18 mouse cellular contexts compared by ENCODE assay signal in genomic region chr9:88120536-88120935, GRCm38 (mm10).
A peak's percentile ranks its signal among the peaks of the same experiment; 100 is the strongest.
DNase-seq lines count a peak whose midpoint lies in the region; ATAC-seq and TF ChIP-seq lines count a peak whose summit lies in the region.
"Had no signal": no experiment of that assay in that cellular context is flagged by ENCODE, and none has a peak within 500 bp of the region (broad histone marks: within the 10 kb centered on the region; RNA-seq: fewer than 3 reads in every experiment).

No protein-coding gene starts in this region.

- no peak overlapping the region for H3K4me3 ChIP-seq in forebrain, embryonic 14.5 days (ENCODE audit: low read depth, low read length)
- H3K4me3 ChIP-seq in forebrain, embryonic 12.5 days (replicated peaks) = no peak overlapping the region
- no peak overlapping the region for H3K4me3 ChIP-seq in forebrain, postnatal 0 days (ENCODE audit: low read depth, low read length)
- H3K4me3 ChIP-seq: heart, embryonic 12.5 days; heart, embryonic 15.5 days; hindbrain, embryonic 10.5 days had no signal

- 85% methylated on average over 5 of the region's 5 CpGs for WGBS in forebrain, embryonic 14.5 days
- WGBS in forebrain, embryonic 12.5 days = 91% methylated on average over 5 of the region's 5 CpGs
- 52% methylated on average over 5 of the region's 5 CpGs for WGBS in forebrain, postnatal 0 days

- no peak for TF ChIP-seq CTCF in forebrain, postnatal 0 days (IDR thresholded peaks at IDR 0.05; ENCODE audit: low read depth)

- ATAC-seq in forebrain, embryonic 14.5 days = peak; percentile 23; the same call in 1 of the 2 replicates
- no peak for ATAC-seq in forebrain, embryonic 12.5 days (ENCODE audit: low FRiP score)
- peak; percentile 76 for ATAC-seq in forebrain, postnatal 0 days
- ATAC-seq: intestine, postnatal 0 days; Patski had no signal

- no peak overlapping the region for H3K4me2 ChIP-seq in forebrain, embryonic 14.5 days (ENCODE audit: low read length)
- H3K4me2 ChIP-seq in forebrain, embryonic 12.5 days = no peak overlapping the region
- no peak overlapping the region for H3K4me2 ChIP-seq in forebrain, postnatal 0 days (ENCODE audit: low read depth)
- H3K4me2 ChIP-seq: heart, embryonic 12.5 days; heart, embryonic 15.5 days; hindbrain, embryonic 14.5 days had no signal

- no peaks in the 10 kb centered on the region for H3K4me1 ChIP-seq in forebrain, embryonic 14.5 days (ENCODE audit: control insufficient read depth, insufficient read depth, low read length)
- H3K4me1 ChIP-seq in forebrain, embryonic 12.5 days = no peaks in the 10 kb centered on the region
- no peaks in the 10 kb centered on the region for H3K4me1 ChIP-seq in forebrain, postnatal 0 days (ENCODE audit: insufficient read depth)
- H3K4me1 ChIP-seq: heart, embryonic 12.5 days; heart, embryonic 15.5 days; hindbrain, embryonic 10.5 days had no signal

- DNase-seq in adrenal gland, postnatal 10 days = peak; percentile 7
- no peak for DNase-seq in adrenal gland, postnatal 25 days
- no peak for DNase-seq in forebrain, embryonic 14.5 days (ENCODE audit: low spot score)
- peak; percentile 11 for DNase-seq in Muller cell, postnatal 12 days (ENCODE audit: inconsistent ontology term)
- DNase-seq in forebrain, postnatal 0 days = peak; percentile 45
- DNase-seq in thymus, adult 18-20 months = no peak
- DNase-seq: adrenal gland, adult 2 months; gastrocnemius, postnatal 25 days; heart, adult 18-20 months; heart, postnatal 36 days; kidney, adult 2 months had no signal

- H3K27ac ChIP-seq in forebrain, embryonic 14.5 days (ENCODE audit: low read depth, low read length) = no peak overlapping the region
- no peak overlapping the region for H3K27ac ChIP-seq in forebrain, embryonic 12.5 days
- H3K27ac ChIP-seq in forebrain, postnatal 0 days (ENCODE audit: low read depth, low read length) = no peak overlapping the region
- H3K27ac ChIP-seq: heart, embryonic 15.5 days; hindbrain, embryonic 14.5 days had no signal

- H3K27me3 ChIP-seq in forebrain, embryonic 14.5 days (replicated peaks; ENCODE audit: control insufficient read depth, insufficient read depth, low read length) = no peaks in the 10 kb centered on the region
- H3K27me3 ChIP-seq in forebrain, embryonic 12.5 days = no peaks in the 10 kb centered on the region
- H3K27me3 ChIP-seq in forebrain, postnatal 0 days (ENCODE audit: insufficient read depth, low read length) = no peaks in the 10 kb centered on the region
- H3K27me3 ChIP-seq: heart, embryonic 15.5 days; Patski had no signal

- H3K36me3 ChIP-seq in forebrain, embryonic 14.5 days (ENCODE audit: control insufficient read depth, insufficient read depth, low read length) = no peaks in the 10 kb centered on the region
- no peaks in the 10 kb centered on the region for H3K36me3 ChIP-seq in forebrain, embryonic 12.5 days (replicated peaks)
- H3K36me3 ChIP-seq in forebrain, postnatal 0 days (ENCODE audit: insufficient read depth) = no peaks in the 10 kb centered on the region
- H3K36me3 ChIP-seq: heart, embryonic 12.5 days; heart, embryonic 15.5 days; hindbrain, embryonic 10.5 days had no signal

- no peaks in the 10 kb centered on the region for H3K9me3 ChIP-seq in forebrain, embryonic 14.5 days (replicated peaks; ENCODE audit: control insufficient read depth, low read length)
- H3K9me3 ChIP-seq in forebrain, embryonic 12.5 days = no peaks in the 10 kb centered on the region
- no peaks in the 10 kb centered on the region for H3K9me3 ChIP-seq in forebrain, postnatal 0 days (ENCODE audit: low read length)
- H3K9me3 ChIP-seq: heart, embryonic 12.5 days; heart, embryonic 15.5 days; hindbrain, embryonic 10.5 days had no signal

- no peak overlapping the region for H3K9ac ChIP-seq in forebrain, embryonic 14.5 days (ENCODE audit: low read length)
- no peak overlapping the region for H3K9ac ChIP-seq in forebrain, embryonic 12.5 days
- no peak overlapping the region for H3K9ac ChIP-seq in forebrain, postnatal 0 days
- H3K9ac ChIP-seq: heart, embryonic 12.5 days; heart, embryonic 15.5 days; hindbrain, embryonic 14.5 days had no signal

Comparison
In these comparisons a context has a peak if more than half of its experiments do, and no peak if none do; other contexts are left out.
1. DNase-seq: peak in adrenal gland, postnatal 10 days (single experiment), Muller cell, postnatal 12 days (single experiment) and forebrain, postnatal 0 days (single experiment); none in adrenal gland, postnatal 25 days (single experiment), forebrain, embryonic 14.5 days (single experiment) and thymus, adult 18-20 months (0 of 2).